Comparison of ENCODE assay signal across 10 mouse cellular contexts in the genomic region with DNA sequence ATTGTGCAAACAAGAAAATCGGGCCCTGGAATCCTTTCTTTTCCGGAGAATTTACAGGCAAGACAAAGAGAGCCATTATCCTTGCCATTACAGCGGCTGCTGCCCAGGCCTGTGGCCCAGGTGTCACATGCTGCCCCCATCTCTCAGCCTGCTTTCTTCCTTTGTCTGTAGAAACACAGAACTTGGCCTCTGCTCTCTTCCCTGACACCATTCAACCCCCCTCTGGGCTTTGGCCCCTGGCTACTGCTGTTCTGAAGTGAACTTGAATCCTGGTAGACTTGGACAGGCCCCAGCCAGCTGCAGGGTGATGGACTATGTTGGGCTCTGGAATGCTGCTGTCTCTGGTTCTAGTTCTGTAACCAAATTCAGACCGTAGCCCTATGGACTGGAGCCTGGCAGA.
A peak's percentile ranks its signal among the peaks of the same experiment; 100 is the strongest.
DNase-seq lines count a peak whose midpoint lies in the region; ATAC-seq lines count a peak whose summit lies in the region.
"Had no signal": no experiment of that assay in that cellular context is flagged by ENCODE, and none has a peak within 500 bp of the region (broad histone marks: within the 10 kb centered on the region; RNA-seq: fewer than 3 reads in every experiment).

No protein-coding gene starts in this region.

- no peak overlapping the region for H3K4me3 ChIP-seq in limb, embryonic 10.5 days
- H3K4me3 ChIP-seq in liver, embryonic 11.5 days (ENCODE audit: low read depth, low read length), result no peak overlapping the region
- H3K4me3 ChIP-seq: embryonic facial prominence, embryonic 15.5 days; midbrain, embryonic 12.5 days had no signal

- H3K36me3 ChIP-seq in limb, embryonic 10.5 days, result no peaks in the 10 kb centered on the region
- no peaks in the 10 kb centered on the region for H3K36me3 ChIP-seq in liver, embryonic 11.5 days (ENCODE audit: control insufficient read depth, insufficient read depth, low read length)
- H3K36me3 ChIP-seq: embryonic facial prominence, embryonic 15.5 days; midbrain, embryonic 12.5 days had no signal

- H3K27me3 ChIP-seq in limb, embryonic 10.5 days (ENCODE audit: low read depth, poor library complexity, severe bottlenecking), result no peaks in the 10 kb centered on the region
- H3K27me3 ChIP-seq in liver, embryonic 11.5 days (replicated peaks; ENCODE audit: control insufficient read depth, insufficient read depth, low read length), result no peaks in the 10 kb centered on the region
- H3K27me3 ChIP-seq: embryonic facial prominence, embryonic 15.5 days; midbrain, embryonic 12.5 days had no signal

- 73% methylated on average over 4 of the region's 4 CpGs for WGBS in limb, embryonic 10.5 days
- 74% methylated on average over 4 of the region's 4 CpGs for WGBS in liver, embryonic 11.5 days

- ATAC-seq in liver, embryonic 11.5 days (replicated peaks; ENCODE audit: low FRiP score), result no peak
- ATAC-seq in monocyte, adult 5-6 weeks (replicated peaks; ENCODE audit: insufficient number of reproducible peaks, low FRiP score, low TSS enrichment, poor library complexity, severe bottlenecking), result no peak

- H3K27ac ChIP-seq in limb, embryonic 10.5 days, result peak overlapping the region; percentile 62
- no peak overlapping the region for H3K27ac ChIP-seq in liver, embryonic 11.5 days (ENCODE audit: low read depth, low read length)
- H3K27ac ChIP-seq: embryonic facial prominence, embryonic 15.5 days; midbrain, embryonic 12.5 days had no signal

- peaks cover 7% of the 10 kb centered on the region; the same call in 1 of the 2 replicates for H3K4me1 ChIP-seq in limb, embryonic 10.5 days
- no peaks in the 10 kb centered on the region for H3K4me1 ChIP-seq in liver, embryonic 11.5 days (replicated peaks; ENCODE audit: control insufficient read depth, insufficient read depth, low read length)

- peak; percentile 51 for DNase-seq in layer of hippocampus, adult 11-12 months (ENCODE audit: low spot score)
- DNase-seq in layer of hippocampus, postnatal 25 days (ENCODE audit: extremely low spot score in 1 of 2, low spot score in 1 of 2), result no peak
- DNase-seq in cerebellum, postnatal 10 days, result peak; percentile 58 to 68
- peak; percentile 42 for DNase-seq in gastrocnemius, postnatal 25 days
- no peak for DNase-seq in limb, embryonic 10.5 days (ENCODE audit: low spot score)
- no peak for DNase-seq in liver, embryonic 11.5 days (ENCODE audit: low spot score)
- DNase-seq in T-cell, adult 2 months (ENCODE audit: low spot score), result no peak

- no peaks in the 10 kb centered on the region for H3K9me3 ChIP-seq in limb, embryonic 10.5 days (replicated peaks)
- H3K9me3 ChIP-seq in liver, embryonic 11.5 days (ENCODE audit: control insufficient read depth, low read length), result no peaks in the 10 kb centered on the region
- H3K9me3 ChIP-seq: embryonic facial prominence, embryonic 15.5 days; midbrain, embryonic 12.5 days had no signal

- no peak overlapping the region for H3K4me2 ChIP-seq in liver, embryonic 11.5 days
- H3K4me2 ChIP-seq: embryonic facial prominence, embryonic 15.5 days; midbrain, embryonic 12.5 days had no signal

- H3K9ac ChIP-seq in liver, embryonic 11.5 days (ENCODE audit: low read depth, low read length), result no peak overlapping the region
- H3K9ac ChIP-seq: embryonic facial prominence, embryonic 15.5 days; midbrain, embryonic 12.5 days had no signal

Comparison
In these comparisons a context has a peak if more than half of its experiments do, and no peak if none do; other contexts are left out.
1. DNase-seq: peak in layer of hippocampus, adult 11-12 months (single experiment), cerebellum, postnatal 10 days (2 of 2) and gastrocnemius, postnatal 25 days (single experiment); none in layer of hippocampus, postnatal 25 days (0 of 2), limb, embryonic 10.5 days (single experiment), liver, embryonic 11.5 days (single experiment) and T-cell, adult 2 months (single experiment).